Mouse (Mus musculus) small intestine, adult 2 months (tissue): ENCODE measurements around the gene Klhl36.

Experiments
- CTCF ChIP-seq: fragments of 200-500 bp; IDR thresholded peaks from 2 replicates; pipeline ENCODE4 v1.5.1; 2012; ENCODE audit warnings: low read depth, mild to moderate bottlenecking, control low read depth, inconsistent platforms, low read length, moderate library complexity, mixed read lengths; ENCODE audit not compliant: insufficient replicate concordance, insufficient read length; ENCODE audit errors: extremely low read depth
- POLR2A ChIP-seq: fragments of 200-500 bp; IDR thresholded peaks from 2 replicates; pipeline ENCODE4 v1.6.1; 2012; ENCODE audit warnings: low read depth, mild to moderate bottlenecking, control low read depth, inconsistent platforms, low read length, moderate library complexity

DNA sequence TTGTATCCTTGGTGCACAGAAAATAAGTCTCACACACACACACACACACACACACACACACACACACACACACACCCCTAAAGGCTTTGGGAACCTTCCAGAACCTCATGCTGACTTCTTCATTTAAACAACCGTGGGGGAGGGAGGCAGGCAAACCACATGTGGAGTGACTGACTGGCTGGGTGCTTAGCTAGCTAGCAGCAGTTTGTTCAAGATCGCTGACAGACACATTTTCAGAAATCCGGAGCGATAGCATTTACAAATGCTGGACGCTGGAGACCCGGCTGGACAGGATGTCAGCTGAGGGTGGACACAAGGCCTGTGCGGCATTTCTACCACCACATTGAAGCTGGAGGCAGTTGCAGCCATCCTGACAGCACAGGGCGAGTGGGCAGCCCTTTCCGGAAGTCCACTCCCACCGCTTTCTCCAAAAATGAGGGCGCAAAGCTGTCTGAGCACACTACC lies 37.2 kb upstream of the Klhl36 start:
- no peak for TF ChIP-seq CTCF
- no peak for TF ChIP-seq POLR2A
